Mouse (Mus musculus) olfactory bulb, adult 2 months (tissue): ENCODE data around the gene Camta1.

Experiments used
- CTCF ChIP-seq: fragments of 200-500 bp; IDR thresholded peaks from 2 replicates; pipeline ENCODE4 v1.5.1; 2012; ENCODE audit warnings: low read depth, mild to moderate bottlenecking, low read length, moderate library complexity; ENCODE audit not compliant: insufficient read depth
- POLR2A ChIP-seq: fragments of 200-500 bp; IDR thresholded peaks from 2 replicates; pipeline ENCODE4 v1.6.1; 2012; ENCODE audit warnings: mild to moderate bottlenecking, low read depth, low read length, moderate library complexity; ENCODE audit not compliant: insufficient read depth

- TF ChIP-seq CTCF = no peak
- no peak for TF ChIP-seq POLR2A
Measured at GRCm38 (mm10) chr4:151540546-151540945, 321.1 kb downstream of the Camta1 start.
